Mouse (Mus musculus) heart, embryonic 16.5 days (tissue): ENCODE results near the gene Kank2. TPM values are rescaled to one million over a fixed set of nuclear protein-coding genes. Genes with fewer than 3 reads are reported as not detected.

Source experiments
- ATAC-seq: fragments of 200-750 bp; cut with Nextera tagmentation; replicated peaks from 2 replicates; pipeline ENCODE4 v1.8.0; 2017; ENCODE audit warnings: moderate number of reproducible peaks; ENCODE audit not compliant: insufficient read depth, low FRiP score; ENCODE audit errors: extremely low read depth
- H3K27ac ChIP-seq: fragments of 300-500 bp; sonication (generic); 2 replicates; pipeline ENCODE4 v1.5.1; 2014; ENCODE audit warnings: mild to moderate bottlenecking, low read length, control low read depth, moderate library complexity
- H3K27me3 ChIP-seq: fragments of 300-500 bp; sonication (generic); 2 replicates; pipeline ENCODE4 v1.6.1; 2014; ENCODE audit warnings: low read length, mixed read lengths; ENCODE audit not compliant: control insufficient read depth, insufficient read depth
- H3K36me3 ChIP-seq: fragments of 300-500 bp; sonication (generic); 2 replicates; pipeline ENCODE4 v1.6.1; 2014; ENCODE audit not compliant: control insufficient read depth, insufficient read depth
- H3K4me1 ChIP-seq: fragments of 300-500 bp; sonication (generic); 2 replicates; pipeline ENCODE4 v1.6.1; 2014; ENCODE audit warnings: low read length, mixed read lengths; ENCODE audit not compliant: control insufficient read depth, insufficient read depth
- H3K4me2 ChIP-seq: fragments of 300-500 bp; sonication (generic); 2 replicates; pipeline ENCODE4 v1.6.1; 2014; ENCODE audit warnings: low read depth, mild to moderate bottlenecking, control low read depth, low read length
- H3K4me3 ChIP-seq: fragments of 300-500 bp; sonication (generic); 2 replicates; pipeline ENCODE4 v1.5.1; 2014; ENCODE audit warnings: mild to moderate bottlenecking, control low read depth, low read length
- H3K9ac ChIP-seq: fragments of 300-500 bp; sonication (generic); 2 replicates; pipeline ENCODE4 v1.6.1; 2014; ENCODE audit warnings: low read length, control low read depth
- H3K9me3 ChIP-seq: fragments of 300-500 bp; sonication (generic); replicated peaks from 2 replicates; pipeline ENCODE4 v1.6.1; 2016; ENCODE audit warnings: low read length; ENCODE audit not compliant: control insufficient read depth
- WGBS: fragments of 180-500 bp; shearing (Covaris S2); extraction: QIAGEN DNeasy Blood & Tissue Kit; methylation state at CpG from one replicate; pipeline ENCODE4 v1.1.7; 2014; 5-methylcytosine and 5-hydroxymethylcytosine counted together
- polyA plus RNA-seq: library from polyadenylated mRNA; unstranded; fragments of >200 nt; fragmentation: Nextera tagmentation; extraction: Ambion mirVana; gene quantifications from 2 replicates; pipeline ENCODE4 v1.2.1, GENCODE M21; 2015

Kank2 gene
- polyA plus RNA-seq, 1 experiment from 2014 or later, result 16.6 TPM

DNA sequence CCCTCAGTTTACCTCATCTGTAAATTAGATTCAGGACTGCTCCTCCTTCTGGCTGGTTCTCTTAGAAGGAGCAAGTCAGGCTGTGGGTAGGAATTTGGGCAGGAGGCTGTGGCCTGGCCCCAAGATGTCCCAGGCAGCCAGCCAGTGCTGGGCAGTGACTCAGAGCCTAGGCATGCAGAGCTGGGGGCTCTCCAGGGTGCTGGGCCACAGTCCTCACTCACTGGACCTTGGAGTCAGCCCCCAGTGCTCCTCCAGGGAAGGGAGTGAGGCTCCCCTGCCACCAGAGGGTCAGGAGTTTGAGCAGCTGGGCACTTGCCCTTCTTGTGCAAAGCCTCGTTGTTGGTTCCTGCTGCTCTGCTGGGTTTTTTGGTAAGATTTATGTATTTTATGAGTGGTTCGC lies 44.5 kb downstream of the Kank2 start:
- peak; percentile 87 for ATAC-seq
- Histone ChIP-seq H3K4me3 (no peak overlapping the region), H3K9me3 (no peaks in the 10 kb centered on the region), H3K4me2 (no peak overlapping the region), H3K27ac (peak overlapping the region; percentile 63), H3K9ac (no peak overlapping the region), H3K4me1 (peaks cover 40% of the 10 kb centered on the region), H3K36me3 (no peaks in the 10 kb centered on the region), H3K27me3 (no peaks in the 10 kb centered on the region)
- whole genome bisulfite sequencing, result 57% methylated on average over 2 of the region's 2 CpGs

DNA sequence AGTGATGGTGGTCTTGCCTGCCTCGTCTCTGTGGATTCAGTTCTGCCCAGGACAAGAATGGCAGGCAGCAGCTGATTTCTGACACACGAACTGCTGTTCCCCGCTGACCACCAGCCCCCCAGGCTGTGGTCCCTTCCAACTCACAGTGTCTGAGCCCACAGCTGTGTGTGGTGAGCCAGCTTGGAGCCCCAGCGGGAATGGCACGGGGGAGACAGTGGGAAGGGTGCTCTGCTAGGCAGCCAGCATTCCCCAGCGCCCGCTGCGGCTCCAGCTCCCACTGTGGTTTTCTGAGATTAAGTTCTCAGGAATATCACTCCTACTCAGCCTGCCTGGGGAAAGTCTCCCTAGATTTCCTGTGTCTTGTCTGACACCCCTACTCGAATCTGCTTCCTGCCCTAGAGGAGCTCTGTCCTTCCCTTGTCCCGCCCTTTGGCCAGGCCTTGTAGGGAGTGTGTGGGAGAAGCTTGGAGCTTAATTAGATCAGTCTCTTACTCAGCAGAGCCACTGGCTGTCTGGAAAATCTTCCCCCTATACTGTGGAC lies 46.2 kb downstream of the Kank2 start:
- peaks cover 4% of the 10 kb centered on the region for H3K36me3 ChIP-seq
- H3K4me3 ChIP-seq, result no peak overlapping the region
- peak overlapping the region; percentile 53 for H3K9ac ChIP-seq
- no peaks in the 10 kb centered on the region for H3K9me3 ChIP-seq
- no peaks in the 10 kb centered on the region for H3K27me3 ChIP-seq
- no peak overlapping the region; the same call in 1 of the 2 replicates for H3K4me2 ChIP-seq
- 26% methylated on average over 10 of the region's 10 CpGs for WGBS
- H3K27ac ChIP-seq, result peak overlapping the region; percentile 78
- no peak for ATAC-seq
- H3K4me1 ChIP-seq, result peaks cover 50% of the 10 kb centered on the region

GRCm38 (mm10) chr9:21751347-21751746 lies 47.2 kb downstream of the Kank2 start:
- ATAC-seq, result no peak
- Histone ChIP-seq H3K9me3 (no peaks in the 10 kb centered on the region), H3K4me3 (no peak overlapping the region), H3K27me3 (no peaks in the 10 kb centered on the region), H3K27ac (no peak overlapping the region), H3K4me2 (no peak overlapping the region), H3K4me1 (peaks cover 54% of the 10 kb centered on the region), H3K9ac (no peak overlapping the region), H3K36me3 (peaks cover 11% of the 10 kb centered on the region)
- WGBS, result 50% methylated on average over 6 of the region's 6 CpGs

GRCm38 (mm10) chr9:21750370-21750769 lies 48.2 kb downstream of the Kank2 start:
- Histone ChIP-seq H3K27me3 (no peaks in the 10 kb centered on the region), H3K4me3 (no peak overlapping the region), H3K36me3 (peaks cover 20% of the 10 kb centered on the region), H3K9ac (no peak overlapping the region), H3K4me1 (peaks cover 54% of the 10 kb centered on the region), H3K27ac (no peak overlapping the region), H3K4me2 (no peak overlapping the region), H3K9me3 (no peaks in the 10 kb centered on the region)
- WGBS, result 73% methylated on average over 3 of the region's 3 CpGs
- no peak for ATAC-seq

- Histone ChIP-seq H3K9ac (no peak overlapping the region), H3K4me3 (no peak overlapping the region), H3K36me3 (peaks cover 28% of the 10 kb centered on the region), H3K9me3 (no peaks in the 10 kb centered on the region), H3K27me3 (no peaks in the 10 kb centered on the region), H3K4me2 (no peak overlapping the region), H3K4me1 (peaks cover 49% of the 10 kb centered on the region), H3K27ac (no peak overlapping the region)
- no peak for ATAC-seq
- 82% methylated on average over 6 of the region's 6 CpGs for WGBS
These were observed 49.0 kb downstream of the Kank2 start for GRCm38 (mm10) chr9:21749382-21750118.

DNA sequence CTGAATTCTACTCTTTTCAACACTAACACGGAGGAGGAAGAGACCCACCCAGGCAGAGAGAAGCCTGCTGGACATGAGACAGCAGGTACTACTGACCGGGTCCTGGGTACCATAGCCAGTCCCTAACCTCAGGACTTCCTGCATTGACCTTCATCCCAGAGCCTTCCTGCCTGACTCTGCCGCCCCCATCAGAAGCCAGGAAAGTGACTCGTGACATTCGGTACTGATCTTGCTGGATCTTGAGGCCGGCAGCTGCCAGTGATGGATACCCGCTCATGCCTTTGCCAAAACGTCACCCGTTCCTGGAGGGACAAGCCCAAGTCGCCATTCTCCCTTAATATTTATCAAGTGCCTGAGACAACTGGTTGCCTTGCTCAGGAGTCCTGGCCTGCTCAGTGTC lies 50.1 kb downstream of the Kank2 start:
- ATAC-seq, result no peak
- H3K4me1 ChIP-seq, result peaks cover 38% of the 10 kb centered on the region
- H3K27ac ChIP-seq, result peak overlapping the region; percentile 85
- WGBS, result 58% methylated on average over 10 of the region's 10 CpGs
- H3K4me3 ChIP-seq, result no peak overlapping the region
- no peaks in the 10 kb centered on the region for H3K9me3 ChIP-seq
- no peak overlapping the region for H3K9ac ChIP-seq
- peaks cover 36% of the 10 kb centered on the region for H3K36me3 ChIP-seq
- no peaks in the 10 kb centered on the region for H3K27me3 ChIP-seq
- peak overlapping the region; percentile 13; the same call in 1 of the 2 replicates for H3K4me2 ChIP-seq

DNA sequence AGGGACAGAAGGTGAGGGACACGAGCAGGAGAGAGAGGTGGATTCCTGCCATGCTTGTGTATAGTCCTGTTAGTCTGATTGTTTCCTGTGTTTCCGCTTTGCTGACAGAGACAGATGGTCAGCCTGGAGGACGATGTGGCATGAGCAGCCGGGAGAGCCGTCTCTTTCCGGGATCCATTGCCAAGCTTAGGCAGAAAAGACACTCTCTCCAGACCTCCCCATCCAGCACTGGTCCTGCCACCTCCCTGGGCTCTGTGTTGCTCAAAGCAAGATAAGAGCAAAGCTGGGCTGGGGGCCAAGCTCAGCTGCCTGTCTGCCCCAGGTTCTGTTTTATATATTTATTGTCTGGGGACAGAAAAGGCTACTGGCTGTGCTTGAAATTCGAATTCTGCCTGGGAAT lies 50.5 kb downstream of the Kank2 start:
- peak overlapping the region; percentile 85 for H3K27ac ChIP-seq
- H3K36me3 ChIP-seq, result peaks cover 36% of the 10 kb centered on the region
- H3K4me2 ChIP-seq, result peak overlapping the region; percentile 13; the same call in 1 of the 2 replicates
- 8% methylated on average over 7 of the region's 7 CpGs for WGBS
- ATAC-seq, result peak; percentile 89
- H3K4me3 ChIP-seq, result peak overlapping the region; percentile 3; the same call in 1 of the 2 replicates
- H3K27me3 ChIP-seq, result no peaks in the 10 kb centered on the region
- peaks cover 35% of the 10 kb centered on the region for H3K4me1 ChIP-seq
- no peaks in the 10 kb centered on the region for H3K9me3 ChIP-seq
- peak overlapping the region; percentile 21; the same call in 1 of the 2 replicates for H3K9ac ChIP-seq

DNA sequence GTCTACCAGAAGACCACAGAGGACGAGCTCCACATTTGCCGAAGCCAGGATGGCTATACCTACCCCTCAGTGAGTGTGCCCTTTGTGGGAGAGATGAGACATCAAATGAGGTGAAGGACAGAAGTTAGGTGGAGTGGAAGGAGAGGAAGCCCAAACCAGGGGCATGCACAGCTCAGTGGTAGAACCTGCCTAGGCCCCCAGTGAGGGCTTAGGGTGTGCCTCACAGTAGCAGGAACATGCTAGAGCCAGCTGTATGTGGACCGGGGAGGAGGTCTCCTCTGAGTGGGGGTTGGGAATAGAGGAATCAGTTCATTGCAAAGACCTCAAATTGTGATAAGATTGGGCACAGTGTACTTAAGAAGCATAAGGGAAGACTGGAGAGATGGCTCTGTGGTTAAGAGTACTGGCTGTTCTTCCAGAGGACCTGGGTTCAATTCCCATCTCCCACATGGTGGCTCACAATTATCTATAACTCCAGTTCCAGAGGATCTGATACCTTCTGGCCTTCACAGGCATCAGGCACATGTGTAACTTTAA lies 51.2 kb downstream of the Kank2 start:
- ATAC-seq, result no peak
- Histone ChIP-seq H3K27ac (peak overlapping the region; percentile 85), H3K4me2 (no peak overlapping the region), H3K4me3 (no peak overlapping the region), H3K36me3 (peaks cover 41% of the 10 kb centered on the region), H3K9me3 (no peaks in the 10 kb centered on the region), H3K4me1 (peaks cover 28% of the 10 kb centered on the region), H3K9ac (no peak overlapping the region), H3K27me3 (no peaks in the 10 kb centered on the region)
- 85% methylated on average over 3 of the region's 3 CpGs for WGBS

DNA sequence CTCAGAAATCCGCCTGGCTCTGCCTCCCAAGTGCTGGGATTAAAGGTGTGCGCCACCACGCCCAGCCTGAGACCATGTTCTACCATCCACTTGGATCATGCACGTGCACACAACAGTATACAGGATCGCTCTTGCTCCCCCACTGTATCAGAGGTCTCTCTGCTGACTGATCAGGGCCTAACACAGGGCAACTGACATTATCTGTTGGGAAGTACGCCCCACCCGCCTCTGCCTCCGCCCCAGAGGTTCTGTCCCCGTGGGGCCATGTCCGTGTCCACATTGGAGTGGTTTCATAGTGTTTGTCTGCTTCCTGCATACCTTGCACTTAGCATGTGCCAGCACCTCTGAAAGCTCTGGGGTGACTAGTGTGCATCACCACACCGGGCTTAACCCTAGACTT lies 57.0 kb downstream of the Kank2 start:
- ATAC-seq, result no peak
- H3K9ac ChIP-seq, result no peak overlapping the region

More for the DNA sequence above, 57.0 kb downstream of the Kank2 start:
- no peak overlapping the region for H3K4me2 ChIP-seq
- 91% methylated on average over 11 of the region's 11 CpGs for WGBS
- no peak overlapping the region for H3K27ac ChIP-seq
- H3K4me3 ChIP-seq, result no peak overlapping the region
- no peaks in the 10 kb centered on the region for H3K9me3 ChIP-seq
- H3K4me1 ChIP-seq, result 0 out of 2 replicates have a peak, but pooled peaks cover 5% of the 10 kb centered on the region
- H3K36me3 ChIP-seq, result peaks cover 73% of the 10 kb centered on the region
- no peaks in the 10 kb centered on the region for H3K27me3 ChIP-seq
